Mouse (Mus musculus): ENCODE data around the gene Dnttip2.

GRCm38 (mm10) chr3:122316621-122317020 lies 42.4 kb downstream of the Dnttip2 start:
- TF ChIP-seq POLR2A (IDR thresholded peaks at IDR 0.05; ENCODE audit: borderline replicate concordance, control insufficient read depth, low read depth, low read length) (no peak), CTCF (IDR thresholded peaks at IDR 0.05; ENCODE audit: control insufficient read depth, insufficient read depth, low read length) (no peak)
